Mouse (Mus musculus) adrenal gland, adult 8-10 months (tissue): ENCODE results near the gene Gm19345. TPM values are rescaled to one million over a fixed set of nuclear protein-coding genes. Genes with fewer than 3 reads are reported as not detected.

ENCODE experiments used
- DNase-seq: peaks from one replicate; pipeline ENCODE4 v3.0.0; 2022
- total RNA-seq, 4 experiments: library from RNA; stranded (reverse); gene quantifications; 2 replicates each; pipeline ENCODE4 v1.2.4; 2022

The Gm19345 gene
- total RNA-seq, 4 experiments from 2014 or later, result 0.28 to 0.35 TPM; not detected in 2

DNA sequence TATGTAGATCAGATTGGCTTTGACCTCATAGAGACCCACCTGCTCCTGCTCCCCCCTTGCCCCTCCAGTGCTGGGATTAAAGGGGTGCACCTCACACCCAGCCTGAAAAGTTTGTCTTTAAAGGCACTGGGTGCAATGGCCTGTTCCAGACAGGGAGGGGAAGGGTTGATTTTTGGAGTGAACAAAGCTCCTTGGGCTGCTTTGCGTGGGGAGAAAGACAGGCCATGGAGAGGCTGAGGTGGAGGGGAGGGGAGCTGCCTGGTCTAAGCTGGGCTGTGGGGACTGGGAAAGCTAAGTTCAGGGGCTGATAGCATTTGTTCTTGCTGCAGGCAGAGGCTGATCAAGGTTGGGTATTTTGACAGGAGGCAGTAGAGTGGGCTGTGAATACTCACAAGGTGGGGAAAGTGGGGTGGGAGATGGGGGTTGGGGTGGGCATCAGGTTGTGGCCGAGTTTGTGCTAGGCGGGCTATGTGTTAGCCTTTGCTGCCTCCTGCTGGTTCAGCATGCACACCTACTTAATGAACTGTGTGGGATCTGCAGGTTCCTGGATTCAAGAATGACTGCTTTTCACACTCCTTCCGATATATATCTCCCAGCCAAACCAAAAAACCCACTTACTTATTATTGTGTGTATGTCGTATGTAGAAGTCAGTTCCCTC is 20.3 kb downstream of the Gm19345 start:
- no peak for DNase-seq

DNA sequence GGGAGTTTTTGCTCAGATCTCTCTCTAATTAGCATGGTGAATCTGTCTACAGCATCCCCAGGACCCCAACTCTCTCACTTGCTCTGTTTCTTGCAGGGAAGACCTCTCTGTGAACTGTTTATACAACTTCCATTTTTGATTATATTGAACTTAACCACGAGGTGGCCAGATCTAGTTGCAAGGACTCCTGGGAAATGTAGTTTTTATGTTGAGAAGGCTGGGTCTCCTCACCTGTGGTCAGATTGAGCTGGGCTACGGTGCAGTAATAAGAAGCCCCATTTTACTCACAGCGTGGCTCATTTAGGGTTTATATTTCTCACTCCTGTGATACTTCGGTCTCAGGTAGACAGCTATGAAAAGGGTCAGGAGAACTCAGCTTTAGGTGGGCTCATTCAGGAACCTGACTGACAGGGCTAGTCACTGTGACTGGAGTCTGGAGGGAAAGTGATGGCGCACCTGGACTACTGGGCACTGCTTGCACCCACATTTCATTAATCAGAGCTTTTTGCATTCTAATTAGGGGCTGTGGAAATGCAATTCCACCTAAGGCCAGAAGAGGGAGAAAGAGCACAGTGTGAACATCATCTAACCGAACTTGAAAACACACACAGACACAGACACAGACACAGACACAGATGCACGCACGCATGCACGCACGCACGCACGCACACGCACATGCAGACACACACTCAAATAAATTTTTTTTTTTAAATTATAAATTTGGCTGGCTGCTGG is 24.3 kb downstream of the Gm19345 start:
- no peak for DNase-seq

DNA sequence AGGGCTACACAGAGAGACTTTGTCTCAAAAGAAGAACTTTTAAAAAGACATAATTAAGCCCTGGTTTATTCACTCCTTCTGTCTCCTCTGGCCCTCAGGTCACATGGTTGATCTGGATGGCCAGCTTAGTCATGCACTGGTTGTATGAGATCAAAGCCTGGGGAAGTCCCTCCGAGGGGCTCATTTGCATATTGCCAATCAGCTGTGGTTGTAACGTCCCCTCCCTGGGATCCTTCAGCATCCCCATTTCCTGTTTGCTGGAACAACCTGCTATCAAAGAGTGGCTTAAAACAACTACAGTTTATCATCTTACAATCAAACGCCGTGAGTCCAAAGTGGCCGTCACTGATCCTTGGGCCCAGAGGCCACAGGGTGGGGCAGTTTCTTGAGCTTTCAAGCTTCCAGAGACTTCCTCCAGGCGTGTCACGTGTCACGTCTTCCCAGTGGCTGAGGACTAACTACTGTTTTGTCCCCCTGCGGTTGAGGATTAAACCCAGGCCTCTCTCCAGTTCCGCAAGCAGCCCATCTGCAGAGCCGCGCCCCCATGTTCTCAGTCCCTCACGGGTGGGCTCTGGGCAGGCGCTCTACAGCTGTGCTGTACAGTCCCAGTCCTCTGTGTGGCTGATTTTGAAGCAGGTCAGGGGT is 25.1 kb downstream of the Gm19345 start:
- DNase-seq, result no peak

DNA sequence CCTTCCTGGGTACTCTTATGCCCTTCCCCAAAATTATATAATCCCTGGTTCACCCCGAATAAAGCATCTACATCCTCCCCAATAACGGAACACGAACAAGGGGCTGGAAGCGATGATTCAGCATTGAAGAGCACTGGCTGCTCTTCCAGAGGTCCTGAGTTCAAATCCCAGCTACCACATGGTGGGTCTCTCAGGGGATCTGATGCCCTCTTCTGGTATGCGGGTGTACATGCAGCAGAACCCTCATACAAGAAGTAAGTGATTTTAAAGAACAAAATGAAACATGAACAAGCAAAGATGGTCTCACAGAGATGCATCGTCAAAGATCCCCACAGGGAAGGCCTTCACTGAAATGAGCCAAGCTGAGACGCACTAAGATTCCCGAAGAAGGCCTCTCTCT is 29.0 kb downstream of the Gm19345 start:
- DNase-seq, result no peak

DNA sequence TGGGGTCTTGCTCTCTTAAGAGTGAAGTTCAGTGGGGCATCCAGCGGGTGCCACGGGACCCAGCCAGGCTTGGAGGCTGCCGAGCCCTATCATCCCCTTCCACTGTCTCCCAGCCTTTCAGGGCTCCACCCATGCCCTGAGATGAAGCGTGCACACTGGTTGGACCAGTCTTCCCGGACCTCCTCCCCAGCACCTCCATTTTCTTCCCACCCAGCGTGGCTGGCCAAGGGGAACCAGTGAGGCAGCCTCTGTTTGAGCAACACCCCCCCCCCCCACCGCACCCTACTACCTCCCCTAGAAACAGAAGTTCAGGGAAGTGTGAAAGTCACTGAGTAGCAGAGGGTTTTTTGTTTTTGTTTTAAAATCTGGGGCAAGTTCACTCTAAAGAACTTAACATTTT is 36.0 kb downstream of the Gm19345 start, which contains the start of gene Ceacam19:
TSS of gene Ceacam19 (minus strand) at position 117 of the 400 bp plus-strand sequence.
- DNase-seq, result no peak

GRCm38 (mm10) chr7:19889881-19890280 is 38.1 kb downstream of the Gm19345 start:
- DNase-seq, result no peak

Other genes starting within 250 kb of the Gm19345 start
- 10 to 100 TPM; 29.5 to 92.6 (median 50.4) TPM for gene Clasrp, start 247.5 kb upstream of the Gm19345 start, total RNA-seq
- 10 to 100 TPM; 31.6 to 50.7 (median 42.6) TPM for gene Relb, start 222.6 kb upstream of the Gm19345 start, total RNA-seq
- gene Clptm1, start 187.0 kb upstream of the Gm19345 start, total RNA-seq, result 100 to 1,000 TPM; 164 to 180 (median 179) TPM
- 1 to 10 TPM in 3 of 4 experiments, not detected in 1; 1.0 to 2.6 (median 1.4) TPM for gene Apoc2, start 174.1 kb upstream of the Gm19345 start, total RNA-seq
- 1 to 10 TPM in 2 of 4 experiments, under 1 TPM in 1, not detected in 1; 0.54 to 3.0 (median 1.9) TPM for gene Gm44805, start 170.6 kb upstream of the Gm19345 start, total RNA-seq
- gene Apoc4, start 170.5 kb upstream of the Gm19345 start, total RNA-seq, result 100 to 1,000 TPM in 2 of 4 experiments, 10 to 100 TPM in 2; 48.6 to 249 (median 89.6) TPM
- gene Apoc1, start 159.3 kb upstream of the Gm19345 start, total RNA-seq, result 100 to 1,000 TPM in 2 of 4 experiments, 10 to 100 TPM in 2; 11.6 to 554 (median 210) TPM
- 1,000 to 10,000 TPM in 3 of 4 experiments, 100 to 1,000 TPM in 1; 996 to 1,300 (median 1,120) TPM for gene Apoe, start 152.8 kb upstream of the Gm19345 start, total RNA-seq
- 100 to 1,000 TPM; 119 to 134 (median 125) TPM for gene Tomm40, start 136.6 kb upstream of the Gm19345 start, total RNA-seq
- gene Nectin2, start 101.5 kb upstream of the Gm19345 start, total RNA-seq, result 100 to 1,000 TPM in 1 of 4 experiments, 10 to 100 TPM in 3; 72.1 to 116 (median 88.9) TPM
- 10 to 100 TPM; 50.3 to 63.5 (median 55.3) TPM for gene Bcam, start 81.0 kb upstream of the Gm19345 start, total RNA-seq
- gene Cblc, start 55.2 kb upstream of the Gm19345 start, total RNA-seq, result under 1 TPM in 1 of 4 experiments, not detected in 3; 0.43 TPM
- gene Bcl3, start 29.2 kb upstream of the Gm19345 start, total RNA-seq, result 10 to 100 TPM; 16.5 to 23.4 (median 21.9) TPM
- gene Ceacam16, start 9.3 kb downstream of the Gm19345 start, total RNA-seq, result under 1 TPM in 1 of 4 experiments, not detected in 3; 0.31 TPM
- not detected for gene Ceacam19, start 36.0 kb downstream of the Gm19345 start, total RNA-seq
- gene Pvr, start 69.2 kb downstream of the Gm19345 start, total RNA-seq, result 10 to 100 TPM; 20.6 to 34.2 (median 24.5) TPM
- gene Igsf23, start 98.8 kb downstream of the Gm19345 start, total RNA-seq, result not detected
- not detected for gene Ceacam20, start 113.4 kb downstream of the Gm19345 start, total RNA-seq
- gene Nlrp9b, start 139.5 kb downstream of the Gm19345 start, total RNA-seq, result not detected
- not detected for gene Vmn1r91, start 247.7 kb downstream of the Gm19345 start, total RNA-seq